Mouse (Mus musculus): ENCODE measurements around the gene Ppp1r3a.
"Not testable (repeated sequence)": the region's sequence is repeated elsewhere in the genome, so short reads cannot be mapped to it uniquely, and the experiment has no call there.

Ppp1r3a gene

GRCm38 (mm10) chr6:14754901-14755591 is at the start of gene Ppp1r3a:
Ppp1r3a (minus strand) TSS chr6:14755274.
- no peak for DNase-seq

- DNase-seq = no peak
These were observed 32.3 kb upstream of the Ppp1r3a start for GRCm38 (mm10) chr6:14787157-14787938.

- DNase-seq = no peak
These were observed 22.8 kb upstream of the Ppp1r3a start for GRCm38 (mm10) chr6:14777920-14778319.

GRCm38 (mm10) chr6:14771717-14772116 is 16.6 kb upstream of the Ppp1r3a start:
- no peak for DNase-seq

DNA sequence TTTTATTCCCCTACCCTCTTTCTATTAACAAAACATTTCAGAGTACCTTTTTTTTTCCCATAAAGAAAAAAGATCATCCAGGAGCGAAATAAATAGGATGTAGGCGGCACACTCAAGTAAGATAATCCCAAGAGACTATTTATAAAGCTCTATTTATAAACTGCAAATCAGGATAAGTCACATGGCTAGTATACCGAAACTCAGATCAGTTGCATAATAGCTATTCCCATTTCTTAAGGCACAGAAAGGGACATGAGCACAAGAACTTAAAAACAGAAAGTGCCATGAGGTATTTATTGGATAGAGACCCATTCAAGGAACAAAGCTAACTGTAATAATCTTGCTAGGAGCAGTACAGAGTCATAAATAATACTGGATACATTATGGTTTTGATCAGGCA is 2.4 kb upstream of the Ppp1r3a start:
- DNase-seq = no peak

- DNase-seq = no peak
These were observed 1.6 kb downstream of the Ppp1r3a start for GRCm38 (mm10) chr6:14753512-14753911.

DNA sequence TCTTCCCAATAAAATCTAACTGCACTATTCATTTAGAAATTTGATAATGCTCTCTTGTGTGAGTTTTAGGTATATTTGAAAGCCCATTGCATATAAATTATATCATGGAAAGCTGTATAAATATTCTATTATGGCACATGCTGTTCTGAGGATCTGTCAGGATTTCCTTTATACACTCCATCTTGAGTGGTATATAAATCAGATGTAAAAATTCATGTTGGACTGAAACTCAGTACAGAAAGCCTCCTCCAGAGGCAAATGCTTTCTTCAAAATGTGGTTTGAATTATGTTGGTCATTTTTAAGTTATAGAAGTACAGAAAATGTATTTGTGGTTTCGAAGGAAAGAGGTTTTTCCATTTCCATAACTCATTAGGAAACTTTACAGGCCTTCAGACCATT is 2.9 kb downstream of the Ppp1r3a start:
- DNase-seq = no peak

- no peak for DNase-seq
These were observed 8.1 kb downstream of the Ppp1r3a start for GRCm38 (mm10) chr6:14747000-14747399.

DNA sequence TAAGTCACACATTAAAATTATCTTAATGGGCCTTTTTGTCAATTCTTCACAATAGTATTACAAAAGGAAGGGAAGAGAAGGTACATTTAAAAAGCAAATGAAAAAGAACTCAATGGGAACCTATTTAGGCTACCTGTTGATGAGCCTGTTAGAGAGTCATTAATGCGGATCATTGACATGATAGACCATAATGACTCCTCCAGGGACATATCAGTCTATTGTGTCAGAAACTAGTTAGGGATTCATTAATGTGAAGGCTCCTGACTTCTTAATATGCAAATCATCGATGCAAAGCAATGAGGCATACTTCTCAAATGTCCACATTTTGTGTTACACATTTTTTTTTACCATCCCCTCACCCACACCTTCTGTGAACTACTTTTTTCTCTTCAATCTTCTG is 19.1 kb downstream of the Ppp1r3a start:
- DNase-seq = no peak

- DNase-seq = no peak
These were observed 24.1 kb downstream of the Ppp1r3a start for GRCm38 (mm10) chr6:14731011-14731410.

DNA sequence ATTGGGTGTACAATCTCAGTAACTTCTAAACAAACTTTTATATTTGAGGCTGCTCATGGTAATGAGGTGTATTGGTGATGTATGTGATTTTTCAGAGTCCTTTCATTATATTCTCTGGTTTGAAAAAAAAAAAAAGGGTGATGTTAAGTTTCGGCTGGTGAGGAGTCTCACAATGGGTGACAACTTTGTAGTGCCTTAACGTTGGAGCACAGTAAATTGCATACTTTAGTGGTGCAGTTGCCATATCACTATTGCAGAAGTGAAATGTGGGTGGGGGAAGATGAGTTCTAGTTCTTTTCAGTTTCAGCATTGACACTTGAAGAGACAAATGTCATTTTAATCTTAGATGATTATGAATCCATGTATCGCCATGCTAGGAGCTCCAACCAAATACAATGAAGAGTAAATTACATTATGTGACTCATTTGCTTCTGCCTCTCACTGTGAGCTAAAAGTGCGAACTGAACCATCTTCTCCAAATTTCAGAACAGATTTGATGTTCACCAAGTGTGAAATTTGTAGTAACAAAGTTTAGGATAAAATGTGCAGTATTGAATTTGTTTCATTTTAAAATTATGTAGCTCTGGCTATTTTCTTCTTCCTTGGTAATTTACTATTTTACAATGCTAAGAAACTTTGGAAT is 34.2 kb downstream of the Ppp1r3a start:
- DNase-seq = no peak

DNA sequence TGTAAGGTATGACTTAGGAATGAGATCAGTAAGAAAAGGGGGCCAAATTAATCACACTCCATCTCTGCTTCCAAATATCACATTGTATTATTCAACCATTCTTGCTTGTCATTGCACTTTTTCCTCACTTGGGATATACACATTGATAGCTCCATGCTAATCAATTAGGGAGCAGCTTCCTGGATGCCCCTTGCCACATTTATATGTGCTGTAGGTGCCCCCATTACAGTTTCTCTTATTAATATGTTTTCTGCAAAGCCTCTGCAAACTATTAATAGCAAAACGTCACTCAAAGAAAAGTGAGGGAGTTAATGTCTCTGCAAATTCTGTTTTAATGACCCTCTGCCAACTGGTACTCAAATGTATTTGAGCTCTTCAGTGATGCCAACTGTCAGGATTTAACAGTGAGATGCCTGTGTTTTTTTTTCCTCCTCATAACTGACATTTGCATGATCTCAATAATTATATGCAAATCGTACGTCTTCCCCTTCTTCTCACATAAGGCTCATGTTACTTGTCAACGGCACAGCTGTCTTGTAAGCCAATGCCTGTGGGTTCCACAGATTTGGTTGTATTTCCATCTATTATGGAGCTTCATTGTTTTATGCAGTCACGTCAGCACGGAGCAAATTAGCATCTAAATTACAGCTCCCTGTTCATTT is 34.8 kb downstream of the Ppp1r3a start:
- no peak for DNase-seq

DNA sequence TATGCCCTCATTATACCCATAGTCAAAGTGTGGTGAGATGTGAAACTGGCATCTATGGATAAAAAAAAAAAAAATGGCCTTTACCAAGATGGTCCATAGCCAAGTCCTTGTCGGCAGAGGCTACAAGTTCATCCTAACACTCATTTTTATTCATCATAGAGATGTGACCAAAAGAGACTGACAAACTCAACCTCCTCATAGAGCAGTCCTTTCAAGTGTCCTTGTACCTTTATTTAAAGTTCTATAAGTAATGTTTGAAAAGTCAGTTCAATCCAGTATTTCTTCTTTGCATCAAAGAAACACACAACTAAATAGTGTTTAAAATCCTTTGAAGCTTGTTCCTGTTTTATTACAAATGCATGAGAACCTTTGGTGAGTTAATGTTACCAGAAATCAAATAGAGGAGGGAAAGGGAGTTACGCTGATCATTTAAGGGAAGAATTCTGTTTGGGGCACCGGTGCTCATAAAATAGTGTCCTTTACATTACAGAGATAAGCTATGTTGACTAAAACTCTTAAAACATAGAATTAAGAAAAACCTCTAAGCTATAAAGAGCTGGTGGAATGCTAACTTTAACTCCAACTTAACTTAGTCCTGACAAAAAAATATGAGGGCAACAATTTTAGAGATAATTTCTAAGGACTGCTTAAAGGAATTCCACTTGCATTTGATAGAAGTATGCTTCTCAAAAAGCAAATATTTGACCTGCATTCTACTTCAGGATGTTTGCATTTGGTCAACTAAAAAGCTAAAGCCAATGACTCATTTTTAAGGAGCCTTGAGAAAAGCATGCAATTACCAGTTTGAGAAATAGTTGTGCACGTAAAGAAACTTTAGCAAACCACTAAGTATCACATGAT is 39.7 kb downstream of the Ppp1r3a start:
- DNase-seq = no peak

DNA sequence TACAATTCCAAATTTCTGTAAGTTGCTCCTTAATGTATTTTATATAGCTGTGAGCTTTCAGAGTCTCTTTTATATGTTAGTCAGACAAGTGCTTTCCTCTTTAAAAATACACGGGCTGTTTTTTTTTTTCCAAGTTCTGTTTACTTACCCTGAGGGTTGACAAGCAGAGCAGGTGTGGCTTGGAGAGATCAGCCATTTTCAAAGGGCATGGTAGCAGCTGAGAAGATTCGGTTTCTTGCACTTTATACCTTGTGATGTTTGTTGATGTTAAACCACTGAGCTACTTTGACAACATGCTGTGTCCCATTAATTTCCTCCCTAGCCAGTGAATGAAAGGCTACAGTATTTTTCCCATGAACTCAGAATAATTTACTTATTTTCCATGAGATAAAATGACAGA is 42.9 kb downstream of the Ppp1r3a start:
- no peak for DNase-seq

- no peak for DNase-seq
These were observed 55.0 kb downstream of the Ppp1r3a start for GRCm38 (mm10) chr6:14700030-14700429.

GRCm38 (mm10) chr6:14679231-14679887 is 75.7 kb downstream of the Ppp1r3a start:
- not testable (repeated sequence) for DNase-seq

- DNase-seq = not testable (repeated sequence)
These were observed 86.1 kb downstream of the Ppp1r3a start for GRCm38 (mm10) chr6:14668966-14669365.

DNA sequence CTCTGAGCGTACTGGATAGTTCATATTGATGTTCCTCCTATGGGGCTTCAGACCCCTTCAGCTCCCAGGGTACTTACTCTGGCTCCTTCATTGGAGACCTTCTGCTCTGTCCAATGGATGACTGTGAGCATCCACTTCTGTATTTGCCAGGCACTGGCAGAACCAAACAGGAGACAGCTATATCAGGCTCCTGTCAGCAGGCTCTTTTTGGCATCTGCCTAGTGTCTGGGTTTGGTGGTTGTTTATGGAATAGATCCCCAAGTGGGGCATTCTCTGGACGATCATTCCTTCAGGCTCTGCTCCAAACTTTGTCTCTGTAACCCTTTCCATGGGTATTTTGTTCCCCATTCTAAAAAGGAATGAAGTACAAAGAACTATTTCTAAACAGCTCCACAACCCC is 87.4 kb downstream of the Ppp1r3a start:
- DNase-seq = not testable (repeated sequence)

Measured in kidney, adult 8-10 months (tissue).